Mouse (Mus musculus) left cerebral cortex, adult 2 months (tissue): Measurements from ENCODE around the gene Dglucy. TPM values are rescaled to one million over a fixed set of nuclear protein-coding genes. Genes with fewer than 3 reads are reported as not detected.

Source experiments
- DNase-seq, 2 experiments: peaks; one replicate each; pipeline ENCODE4 v3.0.0; 2021 to 2022; ENCODE audit warnings: low spot score in 2 of 2, mixed read lengths in 1 of 2; ENCODE audit errors: extremely low spot score in 1 of 2
- H3K27ac ChIP-seq: fragments of 200-600 bp; 2 replicates; pipeline ENCODE4 v1.8.1; 2022
- H3K4me3 ChIP-seq: fragments of 200-600 bp; 2 replicates; pipeline ENCODE4 v1.8.1; 2022
- CTCF ChIP-seq: fragments of 200-600 bp; IDR thresholded peaks from 2 replicates; pipeline ENCODE4 v1.8.1; 2022; ENCODE audit warnings: antibody characterized with exemption, mild to moderate bottlenecking, moderate library complexity
- intact Hi-C: fragments of 180-260 bp; cut with DNase I; formaldehyde crosslinking; loops from one replicate; pipeline ENCODE4 v1.15.1; 2025
- total RNA-seq, 2 experiments: library from RNA; stranded (reverse); gene quantifications; 2 replicates each; pipeline ENCODE4 v1.2.3; 2021

Gene Dglucy
- total RNA-seq, 2 experiments from 2014 or later = 9.4 to 10.2 TPM

DNA sequence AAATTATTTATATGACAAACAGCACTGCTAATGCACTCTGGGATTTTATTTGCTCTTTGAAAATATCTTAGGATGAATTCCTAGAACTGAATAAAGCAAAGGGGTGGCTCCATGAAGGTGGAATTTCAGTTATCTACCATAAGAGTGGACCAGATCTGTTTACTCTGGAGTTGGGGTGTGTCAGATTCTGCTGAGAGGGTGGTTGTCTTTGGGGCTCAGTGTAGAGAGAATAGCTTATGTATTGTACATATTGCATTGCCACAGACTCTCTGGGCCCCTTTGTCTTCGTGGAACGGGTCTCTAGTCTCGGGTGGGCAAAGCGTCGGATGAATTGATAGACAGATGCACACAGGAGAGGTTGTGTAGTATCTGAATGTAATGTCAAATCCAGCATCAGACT, 38.0 kb downstream of the Dglucy start:
- intact Hi-C loops = no loop called here
- TF ChIP-seq CTCF = no peak
- Histone ChIP-seq H3K27ac (no peak overlapping the region), H3K4me3 (no peak overlapping the region)
- no peak for DNase-seq

DNA sequence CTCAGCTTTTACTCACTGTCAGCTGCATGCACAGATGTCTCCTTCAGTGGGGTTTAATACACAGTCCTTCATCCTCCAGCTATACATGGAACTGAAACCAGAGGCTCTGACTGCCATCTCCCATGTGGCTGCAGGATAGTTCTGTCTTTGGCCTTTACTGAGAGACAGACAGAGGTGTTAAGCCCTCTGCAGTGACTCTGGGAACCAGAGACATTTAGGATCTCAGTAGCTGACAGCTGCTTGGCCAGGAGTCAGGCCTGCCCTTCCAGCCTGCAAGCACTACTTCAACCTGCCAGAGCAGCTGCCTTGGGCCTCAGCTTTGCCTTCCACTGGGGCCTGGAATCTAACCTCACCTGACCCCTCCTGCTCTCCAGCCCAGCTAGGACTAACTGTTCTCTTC, 41.1 kb downstream of the Dglucy start:
- DNase-seq = peak in 1 of 2 experiments; percentile 5
- Histone ChIP-seq H3K4me3 (no peak overlapping the region), H3K27ac (no peak overlapping the region)
- intact Hi-C loops = no loop called here
- TF ChIP-seq CTCF = no peak

DNA sequence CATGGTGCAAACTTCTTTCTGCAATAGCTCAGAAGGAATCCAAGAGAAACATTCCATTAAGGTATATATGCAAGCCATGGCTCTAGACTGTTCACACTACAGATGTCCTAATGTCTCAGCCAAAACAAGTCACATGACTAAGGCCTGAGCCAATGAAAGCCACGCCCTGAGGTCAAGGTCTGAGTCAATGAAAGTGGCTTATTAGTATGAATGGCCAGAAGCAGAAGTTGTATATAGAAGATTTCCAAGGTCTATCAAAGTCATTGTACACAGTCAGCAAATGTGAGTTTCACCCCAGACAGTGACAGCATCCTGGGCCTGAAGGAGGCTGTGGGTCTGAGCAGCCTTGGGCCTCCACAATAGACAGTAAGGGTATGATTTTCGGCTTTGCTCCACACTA, 52.2 kb downstream of the Dglucy start:
- TF ChIP-seq CTCF = no peak
- intact Hi-C loops = no loop called here
- Histone ChIP-seq H3K4me3 (no peak overlapping the region), H3K27ac (no peak overlapping the region)
- DNase-seq = no peak

DNA sequence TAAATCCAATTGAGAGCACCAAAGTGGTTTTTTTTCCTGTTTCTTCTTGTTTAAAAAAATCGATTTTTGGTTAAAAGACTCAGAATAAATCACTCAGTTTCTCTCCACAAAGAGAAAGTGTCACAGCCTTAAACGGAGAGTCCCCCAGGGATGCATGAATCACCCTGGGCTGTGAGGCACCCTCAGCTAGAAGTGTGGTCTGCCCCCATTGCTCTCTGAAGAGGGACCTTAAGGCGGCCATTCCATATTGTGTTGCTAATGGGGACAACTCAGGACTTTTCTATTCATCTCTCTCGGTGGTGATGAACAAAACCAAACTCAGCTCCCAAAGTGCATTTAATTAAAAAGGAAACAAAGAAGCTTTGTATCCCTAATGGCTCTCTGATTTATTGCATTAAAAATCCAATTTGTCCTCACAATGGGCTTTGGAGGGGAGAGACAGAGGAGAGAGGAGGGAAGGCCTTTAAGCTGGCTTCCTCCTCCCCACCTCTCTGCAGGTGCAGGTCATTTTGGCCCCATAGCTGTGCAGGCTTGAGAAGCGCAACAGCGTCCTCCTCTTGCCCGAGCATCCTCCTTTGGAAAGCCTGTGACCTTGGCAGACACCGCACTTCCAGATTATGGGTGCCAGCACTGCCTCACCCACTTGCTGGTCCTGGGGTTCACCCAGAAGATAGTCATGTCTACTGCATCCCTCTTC, 52.9 kb downstream of the Dglucy start:
- DNase-seq = no peak
- intact Hi-C loops = no loop called here
- Histone ChIP-seq H3K4me3 (no peak overlapping the region), H3K27ac (no peak overlapping the region)
- TF ChIP-seq CTCF = no peak

DNA sequence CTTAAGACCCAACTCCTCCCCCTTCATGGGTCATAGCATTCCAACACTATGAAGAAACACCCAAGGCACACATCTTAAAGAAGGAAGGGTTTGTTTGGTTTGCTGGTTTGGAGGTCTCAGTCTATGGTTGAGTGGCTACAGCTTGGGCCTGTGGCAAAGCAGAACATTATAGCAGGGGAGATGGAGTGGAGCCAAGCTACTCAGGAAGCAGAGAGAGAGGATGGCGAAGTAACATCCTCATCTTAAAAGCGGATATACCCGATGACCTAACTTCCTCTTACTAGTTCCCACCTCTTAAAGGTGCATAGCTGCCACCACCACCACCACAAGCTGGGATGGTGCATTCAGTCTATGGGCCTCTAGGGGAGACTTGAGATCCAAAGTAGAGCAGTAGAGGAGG, 58.4 kb downstream of the Dglucy start:
- H3K4me3 ChIP-seq = no peak overlapping the region
- no peak for DNase-seq
- intact Hi-C loops = loop anchor here (5.0 kb wide), 1 partner anchor 60 kb away; the partner anchor contains the start of gene Dglucy
- H3K27ac ChIP-seq = no peak overlapping the region
- no peak for TF ChIP-seq CTCF

DNA sequence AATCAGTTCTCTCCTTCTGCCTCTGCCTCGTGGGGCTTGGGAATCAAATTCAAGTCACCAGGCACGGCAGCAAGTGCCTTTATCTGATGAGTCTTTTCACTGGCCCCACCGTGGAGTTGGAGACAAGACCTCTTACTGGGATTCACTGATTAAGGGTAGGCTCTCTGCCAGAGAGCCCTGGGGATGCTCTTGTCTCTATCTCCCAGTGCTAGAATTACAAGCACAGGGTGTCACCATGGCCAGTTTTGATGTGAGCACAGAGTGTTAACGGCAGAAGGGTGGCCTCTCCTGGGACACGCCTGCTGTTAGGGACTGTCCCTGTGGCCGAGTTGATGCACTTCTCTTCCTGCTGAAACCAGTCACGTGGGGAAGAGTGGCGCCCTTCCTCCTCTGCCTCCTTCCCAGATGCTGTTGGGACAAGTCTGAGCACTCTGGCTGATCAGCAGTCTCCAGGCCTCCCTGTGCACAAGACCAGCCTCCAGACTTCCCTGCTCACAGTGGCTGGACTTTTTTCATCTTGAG, 60.3 kb downstream of the Dglucy start:
- H3K4me3 ChIP-seq = no peak overlapping the region
- no peak overlapping the region for H3K27ac ChIP-seq
- intact Hi-C loops = loop anchor here (5.0 kb wide), 1 partner anchor 62 kb away; the partner anchor contains the start of gene Dglucy
- no peak for DNase-seq
- TF ChIP-seq CTCF = no peak

DNA sequence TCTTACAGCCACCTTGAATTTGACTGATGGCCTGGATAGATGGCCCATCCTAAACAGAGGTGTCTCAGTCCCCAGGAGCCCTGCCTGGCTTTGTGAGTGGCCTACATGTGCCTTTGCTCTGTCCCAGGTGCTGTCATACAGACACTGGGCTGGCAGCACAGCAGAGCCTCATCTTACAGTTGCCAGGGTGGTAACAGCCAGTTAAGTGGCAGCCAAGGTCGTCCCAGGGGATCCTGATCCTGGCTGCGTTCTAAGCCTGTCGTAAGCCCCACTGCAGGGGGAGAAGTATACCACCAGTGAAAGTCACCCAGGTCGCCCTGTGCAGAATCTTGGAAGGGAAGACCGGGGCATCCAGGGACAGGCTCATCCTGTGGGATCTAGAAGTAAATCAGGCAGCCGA, 61.1 kb downstream of the Dglucy start:
- intact Hi-C loops = loop anchor here (2.0 to 5.0 kb wide), 3 partner anchors 63 to 673 kb away; partner anchors contain the start of gene Dglucy

DNA sequence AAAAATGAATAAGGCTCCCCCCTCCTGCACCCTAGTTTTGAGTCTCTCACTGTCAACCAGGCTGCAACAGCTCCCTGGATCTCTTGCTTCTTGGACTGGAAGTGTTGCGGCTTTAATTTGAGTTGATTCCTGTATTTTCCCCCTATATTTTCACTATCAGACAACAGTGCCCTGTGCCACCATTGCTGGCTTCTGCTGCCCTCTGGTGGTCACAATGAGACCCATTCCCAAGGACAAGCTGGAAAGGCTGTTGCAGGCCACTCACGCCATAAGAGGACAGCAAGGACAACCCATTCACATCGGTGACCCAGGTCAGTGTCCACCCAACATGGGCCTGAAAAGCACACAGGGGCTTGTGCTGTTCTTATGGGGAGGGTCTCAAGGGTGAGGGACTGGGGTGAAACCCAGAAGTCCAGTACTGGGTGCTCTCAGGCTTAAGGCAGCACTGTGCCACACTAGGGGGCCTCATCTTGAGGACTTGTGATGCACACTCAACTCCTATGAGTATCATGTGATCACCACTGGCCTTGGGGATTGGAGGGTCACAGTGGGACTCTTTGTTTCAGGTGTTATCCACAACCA, 62.4 kb downstream of the Dglucy start:
- Histone ChIP-seq H3K4me3 (no peak overlapping the region), H3K27ac (no peak overlapping the region)
- intact Hi-C loops = loop anchor here (1.0 to 5.0 kb wide), 5 partner anchors 117 to 674 kb away; no protein-coding TSS in a partner anchor
- peak; percentile 77 to 86 for DNase-seq
- peak; percentile 95 for TF ChIP-seq CTCF

More for the DNA sequence above, 61.1 kb downstream of the Dglucy start:
- no peak for DNase-seq
- Histone ChIP-seq H3K4me3 (no peak overlapping the region), H3K27ac (no peak overlapping the region)
- TF ChIP-seq CTCF = no peak

DNA sequence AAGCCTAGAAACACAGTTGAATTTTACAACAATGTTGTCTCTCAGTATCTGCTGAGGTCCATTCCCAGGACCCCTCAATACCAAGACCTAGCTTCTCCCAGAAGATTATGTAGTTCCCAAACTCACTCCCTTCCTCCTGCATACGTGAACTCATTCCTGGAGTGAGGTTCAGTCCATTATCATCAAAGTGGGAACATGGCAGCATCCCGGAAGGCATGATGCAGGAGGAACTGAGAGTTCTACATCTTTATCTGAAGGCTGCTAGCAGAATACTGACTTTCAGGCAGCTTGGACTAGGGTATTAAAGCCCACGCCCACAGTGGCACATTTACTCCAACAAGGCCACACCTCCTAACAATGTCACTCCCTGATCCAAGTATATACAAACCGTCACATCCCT, 64.3 kb downstream of the Dglucy start:
- intact Hi-C loops = loop anchor here (5.0 kb wide), 1 partner anchor 676 kb away; no protein-coding TSS in a partner anchor
- no peak for TF ChIP-seq CTCF
- H3K4me3 ChIP-seq = no peak overlapping the region
- H3K27ac ChIP-seq = no peak overlapping the region
- DNase-seq = no peak

DNA sequence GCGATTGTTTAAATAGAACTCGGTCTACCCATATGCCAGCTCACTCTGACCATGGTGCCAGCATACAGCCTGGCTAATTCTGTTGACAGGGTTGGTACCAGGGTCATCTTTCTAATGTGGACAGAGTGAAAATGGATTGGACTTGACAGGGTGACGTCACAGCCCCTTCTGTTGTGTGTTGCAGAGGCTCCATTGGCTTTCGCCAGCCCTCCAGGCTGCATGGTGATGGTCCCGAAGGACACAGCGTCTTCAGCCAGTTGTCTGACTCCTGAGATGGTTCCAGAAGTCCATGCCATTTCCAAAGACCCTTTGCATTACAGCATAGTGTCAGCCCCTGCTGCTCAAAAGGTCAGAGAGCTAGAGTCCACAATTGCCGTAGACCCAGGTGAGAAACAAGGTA, 65.7 kb downstream of the Dglucy start:
- intact Hi-C loops = loop anchor here (5.0 kb wide), 1 partner anchor 677 kb away; no protein-coding TSS in a partner anchor
- DNase-seq = no peak

DNA sequence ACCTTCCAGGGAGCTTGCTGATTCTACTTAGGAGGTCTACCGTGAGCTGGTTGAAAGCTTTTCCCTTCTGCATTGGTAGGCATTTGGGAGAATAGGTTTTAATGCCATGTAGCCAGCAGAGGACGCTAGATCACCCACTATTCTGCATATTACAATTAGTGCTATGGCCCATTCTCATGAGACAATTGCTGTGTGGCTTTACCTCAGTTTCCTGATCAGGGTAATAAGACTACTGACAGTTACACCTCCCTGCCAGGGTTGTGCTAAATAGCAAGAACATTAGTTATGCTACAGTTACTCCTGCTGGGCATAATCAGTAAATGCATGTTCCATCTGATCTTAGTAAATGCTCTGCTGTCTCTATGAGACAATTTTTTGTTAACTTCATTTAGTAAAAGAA, 67.0 kb downstream of the Dglucy start:
- DNase-seq = no peak
- intact Hi-C loops = no loop called here
- Histone ChIP-seq H3K27ac (no peak overlapping the region), H3K4me3 (no peak overlapping the region)
- TF ChIP-seq CTCF = peak; percentile 33

More for the DNA sequence above, 65.7 kb downstream of the Dglucy start:
- no peak for TF ChIP-seq CTCF
- H3K27ac ChIP-seq = no peak overlapping the region
- H3K4me3 ChIP-seq = no peak overlapping the region

DNA sequence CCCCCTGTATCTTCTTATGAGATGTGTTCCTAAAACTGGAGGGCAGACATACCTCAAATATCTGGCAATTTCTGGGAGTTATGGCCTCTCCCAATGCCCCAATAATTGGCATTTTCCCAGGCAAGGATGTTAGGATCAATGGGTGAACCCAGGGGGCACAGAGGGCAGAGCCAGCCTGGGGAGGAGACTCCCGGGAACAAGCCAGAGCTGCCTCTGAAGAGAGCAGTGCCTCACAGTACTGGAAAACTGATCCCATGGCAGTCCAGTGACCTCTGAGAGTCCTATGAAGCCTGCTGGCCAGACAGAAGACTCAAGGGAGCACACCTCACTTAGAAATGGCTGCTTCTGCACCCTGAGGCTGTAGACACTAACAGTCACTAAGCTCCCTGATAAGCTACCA, 67.7 kb downstream of the Dglucy start:
- no peak for DNase-seq
- H3K27ac ChIP-seq = no peak overlapping the region
- intact Hi-C loops = no loop called here
- TF ChIP-seq CTCF = no peak
- H3K4me3 ChIP-seq = no peak overlapping the region
